Mouse (Mus musculus) lung, adult 2 months (tissue): ENCODE data around the gene Tatdn3. TPM values are rescaled to one million over a fixed set of nuclear protein-coding genes. Genes with fewer than 3 reads are reported as not detected.

Source experiments
- DNase-seq: peaks from one replicate; pipeline ENCODE4 v3.0.0; 2022
- H3K4me1 ChIP-seq: fragments of 200-500 bp; 2 replicates; pipeline ENCODE4 v1.6.1; 2011; ENCODE audit warnings: low read length; ENCODE audit not compliant: control insufficient read depth, insufficient read depth
- H3K4me3 ChIP-seq: fragments of 200-500 bp; replicated peaks from 2 replicates; pipeline ENCODE3; 2011; ENCODE audit warnings: low read depth, mild to moderate bottlenecking, control low read depth, low read length; ENCODE audit errors: extremely low read depth
- CTCF ChIP-seq: fragments of 200-500 bp; IDR thresholded peaks from 2 replicates; pipeline ENCODE4 v1.5.1; 2011; ENCODE audit warnings: mild to moderate bottlenecking, low read length, control low read depth; ENCODE audit not compliant: insufficient read depth
- POLR2A ChIP-seq: fragments of 200-500 bp; IDR thresholded peaks from 2 replicates; pipeline ENCODE4 v1.6.1; 2011; ENCODE audit warnings: low read depth, mild to moderate bottlenecking, control low read depth, low read length, borderline replicate concordance; ENCODE audit errors: extremely low read depth
- WGBS: fragments of 180-500 bp; shearing (Covaris S2); methylation state at CpG from one replicate; pipeline ENCODE4 v1.1.7; 2018; 5-methylcytosine and 5-hydroxymethylcytosine counted together
- polyA plus RNA-seq: library from polyadenylated mRNA; depleted of rRNA; stranded (reverse); fragments of >200 nt; gene quantifications from 2 replicates; pipeline ENCODE4 v1.2.3, GENCODE M21; 2012

Tatdn3 gene
- polyA plus RNA-seq, 1 experiment = 6.8 TPM

- WGBS = 49% methylated on average over 14 of the region's 14 CpGs
- no peak overlapping the region for H3K4me3 ChIP-seq
- no peaks in the 10 kb centered on the region for H3K4me1 ChIP-seq
- no peak for DNase-seq
- TF ChIP-seq POLR2A = no peak
- TF ChIP-seq CTCF = no peak
These were observed 34.3 kb upstream of the Tatdn3 start for GRCm38 (mm10) chr1:191096871-191097681.

- Histone ChIP-seq H3K4me3 (no peak overlapping the region), H3K4me1 (no peaks in the 10 kb centered on the region)
- no peak for TF ChIP-seq POLR2A
- peak; percentile 43; the same call in 1 of the 2 replicates for TF ChIP-seq CTCF
- no peak for DNase-seq
- WGBS = 75% methylated on average over 9 of the region's 9 CpGs
These were observed 32.3 kb upstream of the Tatdn3 start for GRCm38 (mm10) chr1:191095019-191095418.

GRCm38 (mm10) chr1:191093578-191093977, 30.8 kb upstream of the Tatdn3 start:
- H3K4me1 ChIP-seq = no peaks in the 10 kb centered on the region
- TF ChIP-seq CTCF (no peak), POLR2A (no peak)
- 46% methylated on average over 5 of the region's 5 CpGs for WGBS
- no peak for DNase-seq
- no peak overlapping the region for H3K4me3 ChIP-seq

- WGBS = 52% methylated on average over 8 of the region's 8 CpGs
- no peak for DNase-seq
- Histone ChIP-seq H3K4me1 (no peaks in the 10 kb centered on the region), H3K4me3 (no peak overlapping the region)
- TF ChIP-seq CTCF (no peak), POLR2A (no peak)
These were observed 29.3 kb upstream of the Tatdn3 start for GRCm38 (mm10) chr1:191092050-191092449.

GRCm38 (mm10) chr1:191089355-191089754, 26.6 kb upstream of the Tatdn3 start:
- Histone ChIP-seq H3K4me3 (no peak overlapping the region), H3K4me1 (no peaks in the 10 kb centered on the region)
- WGBS = 67% methylated on average over 6 of the region's 6 CpGs
- TF ChIP-seq CTCF = no peak
- no peak for TF ChIP-seq POLR2A
- no peak for DNase-seq

- no peaks in the 10 kb centered on the region for H3K4me1 ChIP-seq
- no peak overlapping the region for H3K4me3 ChIP-seq
- WGBS = 70% methylated on average over 5 of the region's 5 CpGs
- DNase-seq = no peak
- TF ChIP-seq CTCF (no peak), POLR2A (no peak)
These were observed 25.2 kb upstream of the Tatdn3 start for GRCm38 (mm10) chr1:191087955-191088354.

- no peaks in the 10 kb centered on the region for H3K4me1 ChIP-seq
- TF ChIP-seq POLR2A = no peak
- no peak for TF ChIP-seq CTCF
- no peak for DNase-seq
- no peak overlapping the region for H3K4me3 ChIP-seq
- 59% methylated on average over 8 of the region's 8 CpGs for WGBS
These were observed 24.2 kb upstream of the Tatdn3 start for GRCm38 (mm10) chr1:191086960-191087359.

- no peak for TF ChIP-seq CTCF
- no peak for TF ChIP-seq POLR2A
- H3K4me1 ChIP-seq = no peaks in the 10 kb centered on the region
- WGBS = 65% methylated on average over 7 of the region's 7 CpGs
- H3K4me3 ChIP-seq = no peak overlapping the region
- DNase-seq = no peak
These were observed 23.7 kb upstream of the Tatdn3 start for GRCm38 (mm10) chr1:191086304-191086878.

GRCm38 (mm10) chr1:191085597-191085996, 22.9 kb upstream of the Tatdn3 start:
- no peak for DNase-seq
- 75% methylated on average over 12 of the region's 12 CpGs for WGBS
- TF ChIP-seq POLR2A (no peak), CTCF (no peak)
- Histone ChIP-seq H3K4me1 (no peaks in the 10 kb centered on the region), H3K4me3 (no peak overlapping the region)
